Mouse (Mus musculus): ENCODE results near the gene Ipo5.

The Ipo5 gene

GRCm38 (mm10) chr14:120925731-120926585 lies 14.9 kb downstream of the Ipo5 start:
- DNase-seq = no peak

- DNase-seq = no peak
These were observed 20.2 kb downstream of the Ipo5 start for GRCm38 (mm10) chr14:120931236-120931635.

GRCm38 (mm10) chr14:120933624-120934023 lies 22.6 kb downstream of the Ipo5 start:
- no peak for DNase-seq

GRCm38 (mm10) chr14:120937102-120937501 lies 26.1 kb downstream of the Ipo5 start:
- no peak for DNase-seq

GRCm38 (mm10) chr14:120942803-120943202 lies 31.8 kb downstream of the Ipo5 start:
- DNase-seq = no peak

GRCm38 (mm10) chr14:120945146-120945545 lies 34.1 kb downstream of the Ipo5 start:
- no peak for DNase-seq

- no peak for DNase-seq
These were observed 36.1 kb downstream of the Ipo5 start for GRCm38 (mm10) chr14:120947104-120947503.

GRCm38 (mm10) chr14:120949002-120949401 lies 38.0 kb downstream of the Ipo5 start:
- peak; percentile 35 for DNase-seq

GRCm38 (mm10) chr14:120950068-120950467 lies 39.0 kb downstream of the Ipo5 start:
- DNase-seq = no peak

GRCm38 (mm10) chr14:120952434-120952833 lies 41.4 kb downstream of the Ipo5 start:
- DNase-seq = peak; percentile 24

GRCm38 (mm10) chr14:120960551-120960950 lies 49.5 kb downstream of the Ipo5 start:
- DNase-seq = no peak

GRCm38 (mm10) chr14:120960991-120961390 lies 50.0 kb downstream of the Ipo5 start:
- no peak for DNase-seq

- peak; percentile 39 for DNase-seq
These were observed 56.0 kb downstream of the Ipo5 start for GRCm38 (mm10) chr14:120967072-120967471.

GRCm38 (mm10) chr14:120968723-120969122 lies 57.7 kb downstream of the Ipo5 start:
- DNase-seq = no peak

GRCm38 (mm10) chr14:120969673-120970072 lies 58.6 kb downstream of the Ipo5 start:
- no peak for DNase-seq

GRCm38 (mm10) chr14:120970637-120971036 lies 59.6 kb downstream of the Ipo5 start:
- peak; percentile 62 for DNase-seq

GRCm38 (mm10) chr14:120971313-120971712 lies 60.3 kb downstream of the Ipo5 start:
- DNase-seq = no peak

GRCm38 (mm10) chr14:120979559-120979958 lies 68.5 kb downstream of the Ipo5 start:
- DNase-seq = peak; percentile 20

- DNase-seq = no peak
These were observed 78.1 kb downstream of the Ipo5 start for GRCm38 (mm10) chr14:120989126-120989525.

All from thymus, postnatal 4 days (tissue).